Mouse (Mus musculus) limb, embryonic 15.5 days (tissue): ENCODE data around the gene Ncoa3. TPM values are rescaled to one million over a fixed set of nuclear protein-coding genes. Genes with fewer than 3 reads are reported as not detected.

Experiments
- ATAC-seq: fragments of 200-750 bp; cut with Nextera tagmentation; 2 replicates; pipeline ENCODE4 v1.8.0; 2017; ENCODE audit warnings: low read depth, moderate TSS enrichment; ENCODE audit not compliant: insufficient number of reproducible peaks, low FRiP score, low TSS enrichment
- H3K27ac ChIP-seq: fragments of 300-500 bp; sonication (generic); 2 replicates; pipeline ENCODE4 v1.5.1; 2015; ENCODE audit warnings: moderate library complexity, mild to moderate bottlenecking, inconsistent platforms
- H3K27me3 ChIP-seq: fragments of 300-500 bp; sonication (generic); 2 replicates; pipeline ENCODE4 v1.6.1; 2015; ENCODE audit warnings: inconsistent platforms
- H3K36me3 ChIP-seq: fragments of 300-500 bp; sonication (generic); 2 replicates; pipeline ENCODE4 v1.6.1; 2015; ENCODE audit warnings: inconsistent platforms
- H3K4me1 ChIP-seq: fragments of 300-500 bp; sonication (generic); 2 replicates; pipeline ENCODE4 v1.6.1; 2015; ENCODE audit warnings: inconsistent platforms
- H3K4me2 ChIP-seq: fragments of 300-500 bp; sonication (generic); 2 replicates; pipeline ENCODE4 v1.6.1; 2015; ENCODE audit warnings: mild to moderate bottlenecking, inconsistent platforms
- H3K4me3 ChIP-seq: fragments of 300-500 bp; sonication (generic); 2 replicates; pipeline ENCODE4 v1.5.1; 2015; ENCODE audit warnings: mild to moderate bottlenecking, inconsistent platforms
- H3K9ac ChIP-seq: fragments of 300-500 bp; sonication (generic); 2 replicates; pipeline ENCODE4 v1.6.1; 2015; ENCODE audit warnings: inconsistent platforms
- H3K9me3 ChIP-seq: fragments of 300-500 bp; sonication (generic); 2 replicates; pipeline ENCODE4 v1.6.1; 2016; ENCODE audit warnings: inconsistent platforms
- WGBS: fragments of 180-500 bp; shearing (Covaris S2); methylation state at CpG from one replicate; pipeline ENCODE4 v1.1.7; 2015; 5-methylcytosine and 5-hydroxymethylcytosine counted together
- polyA plus RNA-seq: library from polyadenylated mRNA; unstranded; fragments of >200 nt; fragmentation: Nextera tagmentation; extraction: Ambion mirVana; gene quantifications from 2 replicates; pipeline ENCODE4 v1.2.1, GENCODE M21; 2015

Ncoa3 gene
- polyA plus RNA-seq, 1 experiment from 2014 or later, result 15.4 TPM

GRCm38 (mm10) chr2:166045549-166046501, 53.4 kb downstream of the Ncoa3 start:
- Histone ChIP-seq H3K9ac (no peak overlapping the region), H3K9me3 (no peaks in the 10 kb centered on the region), H3K36me3 (peaks cover 30% of the 10 kb centered on the region), H3K4me2 (no peak overlapping the region), H3K27me3 (no peaks in the 10 kb centered on the region), H3K4me1 (peaks cover 28% of the 10 kb centered on the region), H3K4me3 (no peak overlapping the region), H3K27ac (peak overlapping the region; percentile 57)
- 55% methylated on average over 10 of the region's 10 CpGs for WGBS
- no peak for ATAC-seq

DNA sequence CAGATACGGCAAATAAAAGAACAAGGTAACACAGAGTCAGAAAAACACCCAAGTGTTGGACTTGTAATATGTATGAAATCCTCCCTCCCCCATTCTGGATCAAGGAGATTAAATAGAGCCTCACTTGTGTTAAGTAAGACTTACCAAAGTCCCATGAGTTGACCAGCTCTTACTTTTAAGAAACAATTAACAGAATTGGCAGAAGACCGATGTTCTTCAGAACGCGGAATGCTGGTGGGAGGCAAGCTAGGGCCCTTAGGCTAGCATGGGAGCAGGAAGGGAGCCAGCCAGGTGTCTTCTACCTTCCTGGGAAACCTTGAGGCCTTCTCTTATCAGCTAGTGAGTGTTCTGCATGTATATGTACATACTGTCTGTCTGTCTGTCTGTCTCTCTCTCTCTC, 55.5 kb downstream of the Ncoa3 start:
- H3K9me3 ChIP-seq, result no peaks in the 10 kb centered on the region
- no peak overlapping the region for H3K4me3 ChIP-seq
- H3K4me2 ChIP-seq, result no peak overlapping the region
- H3K27ac ChIP-seq, result no peak overlapping the region
- H3K27me3 ChIP-seq, result no peaks in the 10 kb centered on the region
- no peak overlapping the region for H3K9ac ChIP-seq
- no peak for ATAC-seq
- H3K36me3 ChIP-seq, result peaks cover 50% of the 10 kb centered on the region
- H3K4me1 ChIP-seq, result peaks cover 17% of the 10 kb centered on the region
- 94% methylated on average over 4 of the region's 4 CpGs for WGBS

DNA sequence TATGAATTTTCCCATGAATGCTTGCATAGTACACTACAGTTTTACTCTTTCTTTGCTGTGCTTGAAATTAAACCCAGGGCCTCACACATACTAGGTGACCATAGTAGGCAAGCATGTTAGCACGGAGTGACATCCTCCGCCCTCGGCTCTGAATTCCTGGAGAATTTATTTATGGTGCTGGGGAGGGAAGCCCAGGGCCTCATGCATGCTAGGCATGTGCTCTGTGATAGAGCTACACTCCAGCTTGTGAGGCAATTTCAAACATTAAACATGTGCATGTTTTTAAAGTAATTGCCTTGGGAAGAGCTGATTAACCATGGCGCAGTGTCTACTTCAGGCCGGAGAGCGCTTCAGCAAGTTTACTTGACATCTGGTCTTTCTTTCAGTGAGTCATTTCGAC, 56.4 kb downstream of the Ncoa3 start:
- WGBS, result 76% methylated on average over 7 of the region's 7 CpGs
- Histone ChIP-seq H3K4me1 (peaks cover 12% of the 10 kb centered on the region), H3K36me3 (peaks cover 55% of the 10 kb centered on the region)

GRCm38 (mm10) chr2:166051421-166051820, 59.0 kb downstream of the Ncoa3 start:
- Histone ChIP-seq H3K36me3 (peaks cover 80% of the 10 kb centered on the region), H3K9ac (no peak overlapping the region), H3K4me1 (no peaks in the 10 kb centered on the region), H3K4me3 (no peak overlapping the region), H3K4me2 (no peak overlapping the region), H3K27me3 (no peaks in the 10 kb centered on the region), H3K9me3 (no peaks in the 10 kb centered on the region), H3K27ac (no peak overlapping the region)
- no peak for ATAC-seq
- WGBS, result 80% methylated on average over 17 of the region's 17 CpGs

More for the DNA sequence above, 56.4 kb downstream of the Ncoa3 start:
- Histone ChIP-seq H3K4me3 (no peak overlapping the region), H3K27ac (no peak overlapping the region), H3K27me3 (no peaks in the 10 kb centered on the region), H3K4me2 (no peak overlapping the region), H3K9ac (no peak overlapping the region), H3K9me3 (no peaks in the 10 kb centered on the region)
- ATAC-seq, result no peak

- H3K27me3 ChIP-seq, result no peaks in the 10 kb centered on the region
- no peaks in the 10 kb centered on the region for H3K9me3 ChIP-seq
- H3K36me3 ChIP-seq, result peaks cover 84% of the 10 kb centered on the region
- no peak overlapping the region for H3K27ac ChIP-seq
- no peak for ATAC-seq
- H3K4me3 ChIP-seq, result no peak overlapping the region
- no peak overlapping the region for H3K4me2 ChIP-seq
- WGBS, result 93% methylated on average over 7 of the region's 7 CpGs
- no peaks in the 10 kb centered on the region for H3K4me1 ChIP-seq
- no peak overlapping the region for H3K9ac ChIP-seq
These were observed 59.5 kb downstream of the Ncoa3 start for GRCm38 (mm10) chr2:166051966-166052365.

GRCm38 (mm10) chr2:166054002-166054539, 61.6 kb downstream of the Ncoa3 start:
- Histone ChIP-seq H3K4me2 (no peak overlapping the region), H3K4me1 (no peaks in the 10 kb centered on the region), H3K9ac (no peak overlapping the region), H3K9me3 (no peaks in the 10 kb centered on the region), H3K4me3 (no peak overlapping the region), H3K27me3 (no peaks in the 10 kb centered on the region), H3K36me3 (peaks cover 79% of the 10 kb centered on the region), H3K27ac (no peak overlapping the region)
- 88% methylated on average over 14 of the region's 14 CpGs for WGBS
- ATAC-seq, result no peak

DNA sequence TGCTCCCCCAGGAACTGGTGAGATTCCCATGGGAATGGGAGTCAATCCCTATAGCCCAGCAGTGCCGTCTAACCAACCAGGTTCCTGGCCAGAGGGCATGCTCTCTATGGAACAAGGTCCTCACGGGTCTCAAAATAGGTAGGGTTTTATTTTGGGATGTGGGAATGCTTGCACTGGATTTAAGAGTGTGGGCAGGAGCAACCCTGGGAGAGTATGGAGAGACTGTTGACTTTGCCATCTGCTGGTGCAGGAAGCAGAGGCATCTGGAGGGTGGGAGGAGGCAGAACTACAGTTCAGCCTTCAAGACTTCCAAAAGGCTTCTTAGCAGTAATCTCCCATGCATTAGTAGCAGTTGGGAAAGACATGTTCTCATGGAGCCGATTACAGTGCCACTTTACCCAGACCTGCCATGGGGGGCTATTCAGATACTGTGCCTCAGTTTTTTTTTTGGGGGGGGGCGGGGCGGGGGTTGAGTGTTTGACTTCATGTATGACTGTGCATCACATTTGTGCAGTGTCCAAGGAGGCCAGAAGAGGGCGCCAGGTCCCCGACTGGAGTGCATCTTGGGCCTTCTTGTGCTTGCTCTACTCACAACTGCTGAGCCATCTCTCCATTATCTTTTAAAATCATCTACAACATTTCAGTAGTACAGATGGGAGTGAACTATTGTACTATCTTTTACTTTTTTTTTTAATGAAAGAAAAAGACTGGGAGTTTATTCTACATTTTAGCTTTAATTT, 67.4 kb downstream of the Ncoa3 start:
- Histone ChIP-seq H3K36me3 (peaks cover 67% of the 10 kb centered on the region), H3K9me3 (no peaks in the 10 kb centered on the region), H3K9ac (no peak overlapping the region), H3K4me2 (no peak overlapping the region), H3K4me1 (no peaks in the 10 kb centered on the region), H3K27me3 (no peaks in the 10 kb centered on the region), H3K4me3 (no peak overlapping the region), H3K27ac (no peak overlapping the region)
- 73% methylated on average over 7 of the region's 7 CpGs for WGBS
- ATAC-seq, result no peak

DNA sequence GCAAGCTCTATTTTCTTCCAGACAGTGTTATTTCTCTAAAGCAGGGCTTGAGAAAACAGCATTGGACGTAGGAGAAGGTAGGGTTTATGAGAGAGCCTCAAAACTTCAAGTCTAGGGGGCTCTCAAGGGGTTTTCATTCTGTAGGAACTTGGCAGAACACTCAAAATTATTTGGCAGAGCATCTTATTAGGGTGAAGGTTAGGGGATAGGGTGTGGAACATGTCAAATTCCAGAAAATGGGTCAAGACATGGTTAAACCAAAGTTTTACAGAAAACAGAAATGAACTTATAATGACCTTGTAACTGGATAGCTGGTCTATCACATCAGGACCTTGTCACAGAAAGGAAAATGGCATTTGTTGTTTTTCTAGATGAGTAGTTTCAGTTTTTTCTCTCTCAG, 69.6 kb downstream of the Ncoa3 start:
- no peak for ATAC-seq
- H3K9me3 ChIP-seq, result no peaks in the 10 kb centered on the region
- no peaks in the 10 kb centered on the region for H3K4me1 ChIP-seq
- no peak overlapping the region for H3K4me2 ChIP-seq
- peaks cover 63% of the 10 kb centered on the region for H3K36me3 ChIP-seq
- WGBS, result 49% methylated on average over 1 of the region's 1 CpGs
- no peaks in the 10 kb centered on the region for H3K27me3 ChIP-seq
- H3K9ac ChIP-seq, result no peak overlapping the region
- no peak overlapping the region for H3K27ac ChIP-seq
- no peak overlapping the region for H3K4me3 ChIP-seq

GRCm38 (mm10) chr2:166062431-166062830, 70.0 kb downstream of the Ncoa3 start:
- Histone ChIP-seq H3K27ac (no peak overlapping the region), H3K4me1 (no peaks in the 10 kb centered on the region), H3K4me3 (no peak overlapping the region), H3K9ac (no peak overlapping the region), H3K36me3 (peaks cover 65% of the 10 kb centered on the region), H3K9me3 (no peaks in the 10 kb centered on the region), H3K27me3 (no peaks in the 10 kb centered on the region), H3K4me2 (no peak overlapping the region)
- ATAC-seq, result no peak
- 82% methylated on average over 8 of the region's 8 CpGs for WGBS

GRCm38 (mm10) chr2:166066434-166066833, 74.0 kb downstream of the Ncoa3 start:
- WGBS, result 85% methylated on average over 4 of the region's 4 CpGs
- H3K36me3 ChIP-seq, result peaks cover 76% of the 10 kb centered on the region
- no peak overlapping the region for H3K4me3 ChIP-seq
- H3K9me3 ChIP-seq, result no peaks in the 10 kb centered on the region
- H3K4me1 ChIP-seq, result no peaks in the 10 kb centered on the region
- no peak overlapping the region for H3K4me2 ChIP-seq
- no peak for ATAC-seq
- no peak overlapping the region for H3K27ac ChIP-seq
- no peaks in the 10 kb centered on the region for H3K27me3 ChIP-seq
- H3K9ac ChIP-seq, result no peak overlapping the region

DNA sequence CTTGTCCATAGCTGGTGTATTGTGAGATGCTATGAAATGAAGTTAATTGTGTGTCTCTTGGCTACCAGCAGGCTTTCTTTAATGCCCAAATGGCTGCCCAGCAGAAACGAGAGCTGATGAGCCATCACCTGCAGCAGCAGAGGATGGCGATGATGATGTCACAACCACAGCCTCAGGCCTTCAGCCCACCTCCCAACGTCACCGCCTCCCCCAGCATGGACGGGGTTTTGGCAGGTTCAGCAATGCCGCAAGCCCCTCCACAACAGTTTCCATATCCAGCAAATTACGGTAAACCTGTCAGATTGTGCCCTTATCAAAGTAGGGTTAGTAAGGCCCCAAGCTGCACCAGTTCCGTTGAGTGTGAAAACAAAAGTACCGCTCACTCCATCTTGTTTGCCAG, 75.8 kb downstream of the Ncoa3 start:
- H3K36me3 ChIP-seq, result peaks cover 73% of the 10 kb centered on the region
- H3K4me3 ChIP-seq, result no peak overlapping the region
- H3K4me2 ChIP-seq, result no peak overlapping the region
- H3K27me3 ChIP-seq, result no peaks in the 10 kb centered on the region
- WGBS, result 81% methylated on average over 9 of the region's 9 CpGs
- no peaks in the 10 kb centered on the region for H3K9me3 ChIP-seq
- H3K9ac ChIP-seq, result no peak overlapping the region
- H3K27ac ChIP-seq, result no peak overlapping the region
- no peaks in the 10 kb centered on the region for H3K4me1 ChIP-seq
- ATAC-seq, result no peak

- Histone ChIP-seq H3K9me3 (no peaks in the 10 kb centered on the region), H3K36me3 (peaks cover 77% of the 10 kb centered on the region), H3K4me2 (no peak overlapping the region), H3K4me3 (no peak overlapping the region), H3K9ac (no peak overlapping the region), H3K27me3 (no peaks in the 10 kb centered on the region), H3K27ac (no peak overlapping the region), H3K4me1 (no peaks in the 10 kb centered on the region)
- no peak for ATAC-seq
- whole genome bisulfite sequencing, result 81% methylated on average over 5 of the region's 5 CpGs
These were observed 76.7 kb downstream of the Ncoa3 start for GRCm38 (mm10) chr2:166069164-166069563.
